Mouse (Mus musculus) CH12.LX (cell line): ENCODE results near the gene Sds. TPM values are rescaled to one million over a fixed set of nuclear protein-coding genes. Genes with fewer than 3 reads are reported as not detected.
A peak's percentile ranks its signal among the peaks of the same experiment; 100 is the strongest.

Experiments used
- DNase-seq: peaks from one replicate; pipeline ENCODE4 v3.0.0-alpha.2; 2013; ENCODE audit errors: extremely low read depth
- H3K27ac ChIP-seq: 2 replicates; pipeline ENCODE4 v1.5.1; 2012; ENCODE audit warnings: low read depth, mild to moderate bottlenecking, control low read depth, moderate library complexity; ENCODE audit not compliant: insufficient read depth
- H3K27me3 ChIP-seq: replicated peaks from 2 replicates; pipeline ENCODE3; 2012; ENCODE audit warnings: inconsistent platforms
- H3K36me3 ChIP-seq, 2 experiments: replicated peaks in 1 of 2; 2 replicates each; pipeline versions ENCODE3 to v1.6.1; 2012; ENCODE audit warnings: inconsistent platforms in 1 of 2, low read length in 1 of 2, mild to moderate bottlenecking in 1 of 2, mixed read lengths in 1 of 2, moderate library complexity in 1 of 2; ENCODE audit not compliant: control insufficient read depth in 1 of 2, insufficient read depth in 1 of 2
- H3K4me1 ChIP-seq, 2 experiments: 2 replicates each; pipeline ENCODE4 v1.6.1; 2012; ENCODE audit warnings: inconsistent platforms in 1 of 2, moderate library complexity in 1 of 2; ENCODE audit not compliant: insufficient read depth in 2 of 2, control insufficient read depth in 1 of 2
- H3K4me2 ChIP-seq: 2 replicates; pipeline ENCODE4 v1.6.1; 2012; ENCODE audit warnings: low read depth, mild to moderate bottlenecking, control low read depth; ENCODE audit not compliant: poor library complexity, insufficient read depth, severe bottlenecking
- H3K4me3 ChIP-seq, 3 experiments: fragments of 150-350 bp in 1 of 3; sonication (generic) in 1 of 3; replicated peaks in 1 of 3; 2 replicates each; pipeline versions ENCODE3 to v1.5.1; 2011 to 2012; ENCODE audit warnings: low read depth in 2 of 3, low read length in 2 of 3, mild to moderate bottlenecking in 2 of 3, moderate library complexity in 2 of 3, control low read depth in 1 of 3, improper control_type of control experiment in 1 of 3, inconsistent platforms in 1 of 3, mixed read lengths in 1 of 3; ENCODE audit not compliant: poor library complexity in 1 of 3
- H3K79me2 ChIP-seq: replicated peaks from 2 replicates; pipeline ENCODE4 v1.6.1; 2012; ENCODE audit warnings: mild to moderate bottlenecking, moderate library complexity; ENCODE audit not compliant: control insufficient read depth, poor library complexity, insufficient read depth, severe bottlenecking; ENCODE audit errors: extremely low read depth
- H3K9ac ChIP-seq: 2 replicates; pipeline ENCODE4 v1.6.1; 2012; ENCODE audit warnings: low read depth, mild to moderate bottlenecking, control low read depth, moderate library complexity; ENCODE audit not compliant: insufficient read depth
- H3K9me3 ChIP-seq: replicated peaks from 2 replicates; pipeline ENCODE3; 2012; ENCODE audit warnings: low read length, inconsistent platforms, mixed read lengths
- BHLHE40 ChIP-seq: IDR thresholded peaks from 2 replicates; pipeline ENCODE4 v1.6.1; 2011; ENCODE audit warnings: mild to moderate bottlenecking, low read depth, low read length, improper control_type of control experiment
- CHD1 ChIP-seq: IDR thresholded peaks from 2 replicates; pipeline ENCODE4 v1.6.1; 2012; ENCODE audit warnings: low read depth, low read length, improper control_type of control experiment, inconsistent platforms
- CHD2 ChIP-seq: IDR thresholded peaks from 2 replicates; pipeline ENCODE4 v1.6.1; 2011; ENCODE audit warnings: low read length, improper control_type of control experiment
- CTCF ChIP-seq, 2 experiments: IDR thresholded peaks in 1 of 2; conservative IDR thresholded peaks in 1 of 2; 2 replicates each; pipeline ENCODE4 v1.5.1; 2011 to 2012; ENCODE audit warnings: low read depth in 2 of 2, low read length in 2 of 2, improper control_type of control experiment in 1 of 2, inconsistent platforms in 1 of 2, mild to moderate bottlenecking in 1 of 2, moderate library complexity in 1 of 2
- ELF1 ChIP-seq: IDR thresholded peaks from 2 replicates; pipeline ENCODE4 v1.6.1; 2014; ENCODE audit warnings: low read depth, mild to moderate bottlenecking, inconsistent platforms, low read length, improper control_type of control experiment
- EP300 ChIP-seq: IDR thresholded peaks from 2 replicates; pipeline ENCODE4 v1.6.1; 2011; ENCODE audit warnings: low read length, improper control_type of control experiment
- ETS1 ChIP-seq: conservative IDR thresholded peaks from 2 replicates; pipeline ENCODE4 v1.6.1; 2012; ENCODE audit warnings: low read depth, mild to moderate bottlenecking, inconsistent platforms, low read length, improper control_type of control experiment, moderate library complexity
- GABPA ChIP-seq: IDR thresholded peaks from 2 replicates; pipeline ENCODE4 v1.6.1; 2012; ENCODE audit warnings: low read depth, low read length, improper control_type of control experiment, inconsistent platforms; ENCODE audit not compliant: insufficient replicate concordance
- HCFC1 ChIP-seq: IDR thresholded peaks from 2 replicates; pipeline ENCODE4 v1.6.1; 2012; ENCODE audit warnings: low read depth, mild to moderate bottlenecking, inconsistent platforms, low read length, improper control_type of control experiment
- JUN ChIP-seq: IDR thresholded peaks from 2 replicates; pipeline ENCODE4 v1.6.1; 2011; ENCODE audit warnings: low read depth, mild to moderate bottlenecking, low read length, improper control_type of control experiment, moderate library complexity; ENCODE audit not compliant: insufficient read depth
- JUND ChIP-seq: conservative IDR thresholded peaks from 2 replicates; pipeline ENCODE4 v1.6.1; 2011; ENCODE audit warnings: low read depth, low read length, improper control_type of control experiment
- KAT2A ChIP-seq: IDR thresholded peaks from 2 replicates; pipeline ENCODE4 v1.6.1; 2012; ENCODE audit warnings: low read length, improper control_type of control experiment, inconsistent platforms; ENCODE audit not compliant: insufficient replicate concordance
- MAX ChIP-seq: IDR thresholded peaks from 2 replicates; pipeline ENCODE4 v1.6.1; 2011; ENCODE audit warnings: low read length, improper control_type of control experiment
- MAZ ChIP-seq: IDR thresholded peaks from 2 replicates; pipeline ENCODE4 v1.6.1; 2012; ENCODE audit warnings: low read depth, mild to moderate bottlenecking, inconsistent platforms, low read length, improper control_type of control experiment, moderate library complexity
- MYC ChIP-seq: IDR thresholded peaks from 2 replicates; pipeline ENCODE4 v1.6.1; 2011; ENCODE audit warnings: low read depth, mild to moderate bottlenecking, improper control_type of control experiment, low read length
- NRF1 ChIP-seq: IDR thresholded peaks from 2 replicates; pipeline ENCODE4 v1.6.1; 2014; ENCODE audit warnings: low read depth, mild to moderate bottlenecking, inconsistent platforms, low read length, improper control_type of control experiment, moderate library complexity
- RAD21 ChIP-seq: IDR thresholded peaks from 2 replicates; pipeline ENCODE4 v1.6.1; 2011; ENCODE audit warnings: low read depth, mild to moderate bottlenecking, low read length, improper control_type of control experiment, moderate library complexity
- SIN3A ChIP-seq: IDR thresholded peaks from 2 replicates; pipeline ENCODE4 v1.6.1; 2012; ENCODE audit warnings: low read length, improper control_type of control experiment, inconsistent platforms
- TBP ChIP-seq: conservative IDR thresholded peaks from 2 replicates; pipeline ENCODE4 v1.6.1; 2011; ENCODE audit warnings: low read depth, low read length, improper control_type of control experiment
- UBTF ChIP-seq: IDR thresholded peaks from 2 replicates; pipeline ENCODE4 v1.6.1; 2012; ENCODE audit warnings: low read depth, mild to moderate bottlenecking, inconsistent platforms, low read length, improper control_type of control experiment, moderate library complexity
- ZKSCAN1 ChIP-seq: IDR thresholded peaks from 2 replicates; pipeline ENCODE4 v1.6.1; 2012; ENCODE audit warnings: low read depth, inconsistent platforms, low read length, improper control_type of control experiment, borderline replicate concordance
- ZMIZ1 ChIP-seq: IDR thresholded peaks from 2 replicates; pipeline ENCODE4 v1.6.1; 2012; ENCODE audit warnings: low read depth, mild to moderate bottlenecking, inconsistent platforms, low read length, improper control_type of control experiment
- dilution Hi-C: fragments of 300-500 bp; cut with MboI; formaldehyde crosslinking; loops from 2 replicates; pipeline ENCODE4 v1.14.3; 2020; ENCODE audit warnings: low sequenced_read_pairs; ENCODE audit not compliant: extremely low pct_unique_long_range_greater_than_20kb, extremely low pct_ligation_motif_present
- in situ Hi-C: fragments of 300-500 bp; cut with MboI; formaldehyde crosslinking; loops from 3 replicates; pipeline ENCODE4 v1.14.3; 2019; ENCODE audit warnings: low sequenced_read_pairs, low pct_ligation_motif_present, low pct_unique_long_range_greater_than_20kb, mixed read lengths
- polyA plus RNA-seq: library from polyadenylated mRNA; unstranded; fragments of >175 nt; gene quantifications from 2 replicates; pipeline ENCODE4 v1.2.1, GENCODE M21; 2012; ENCODE audit warnings: low read depth; ENCODE audit not compliant: insufficient read length
- total RNA-seq, 2 experiments: library from RNA; depleted of rRNA; stranded (reverse); fragments of 300-350 nt in 1 of 2; fragments of >200 nt in 1 of 2; gene quantifications; 2 replicates each; pipeline ENCODE4 v1.2.3; 2012 to 2014

Gene Sds
- total and polyA plus RNA-seq, 3 experiments: 0.76 TPM; not detected in 2

DNA sequence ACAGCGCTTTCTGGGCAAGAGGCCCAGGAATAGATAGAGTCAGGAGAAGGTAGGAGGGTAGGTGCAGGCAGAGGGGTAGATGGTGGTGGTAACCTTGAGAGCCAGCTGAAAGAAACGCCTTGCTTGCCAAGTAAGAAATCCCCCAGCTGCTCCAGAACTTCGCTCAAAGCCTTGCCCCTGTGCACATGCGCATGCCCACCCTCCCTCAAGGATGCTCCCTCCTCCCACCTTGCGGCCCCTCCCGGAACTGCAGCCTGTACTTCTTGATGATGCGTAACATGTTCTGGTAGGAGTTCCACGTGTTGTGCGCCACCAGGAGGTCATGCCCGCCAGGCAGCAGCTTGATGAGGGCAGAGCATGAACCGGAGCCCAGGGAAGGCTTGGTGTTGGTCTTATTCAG, 16.1 kb downstream of the Sds start:
- Histone ChIP-seq H3K4me1 (peaks cover 46 to 96% of the 10 kb centered on the region in 2 experiments), H3K4me3 (no peak overlapping the region), H3K9me3 (peaks cover 3% of the 10 kb centered on the region), H3K4me2 (no peak overlapping the region), H3K27ac (no peak overlapping the region)
- in situ Hi-C loops (no loop called here), dilution Hi-C loops (no loop called here)
- TF ChIP-seq SIN3A (no peak), RAD21 (no peak), NRF1 (peak; percentile 54; the same call in 1 of the 2 replicates), MAX (no peak), CHD1 (no peak), UBTF (no peak), CTCF (conservative IDR thresholded peaks at IDR 0.05 in 1 of 2, IDR thresholded peaks at IDR 0.05 in 1 of 2; ENCODE audit: low read depth in 2 of 2, low read length in 2 of 2) (peak in 1 of 2 experiments; percentile 30; a peak in 1 of 4 replicates), JUN (no peak), JUND (no peak), HCFC1 (no peak), ELF1 (no peak)
- TF ChIP-seq, all 38 proteins: peak for 2
- H3K36me3 ChIP-seq: peaks cover 45 to 80% of the 10 kb centered on the region in 2 experiments
- H3K79me2 ChIP-seq: no peaks in the 10 kb centered on the region
- peak; percentile 55 for DNase-seq
- H3K27me3 ChIP-seq: no peaks in the 10 kb centered on the region
- H3K9ac ChIP-seq: no peak overlapping the region

- Histone ChIP-seq H3K4me2 (no peak overlapping the region), H3K36me3 (peaks cover 43 to 79% of the 10 kb centered on the region in 2 experiments), H3K27ac (no peak overlapping the region)
Measured at GRCm38 (mm10) chr5:120493440-120493839, 17.1 kb downstream of the Sds start.

More at GRCm38 (mm10) chr5:120493440-120493839, 17.1 kb downstream of the Sds start:
- Histone ChIP-seq H3K9ac (no peak overlapping the region), H3K4me1 (peaks cover 40 to 90% of the 10 kb centered on the region in 2 experiments), H3K79me2 (no peaks in the 10 kb centered on the region), H3K9me3 (peaks cover 3% of the 10 kb centered on the region), H3K4me3 (no peak overlapping the region), H3K27me3 (no peaks in the 10 kb centered on the region)
- dilution Hi-C loops: no loop called here
- in situ Hi-C loops: no loop called here
- DNase-seq: no peak
- no peak for TF ChIP-seq MAZ
- no peak for TF ChIP-seq ETS1
- TF ChIP-seq CHD2: no peak
- TF ChIP-seq GABPA: no peak
- no peak for TF ChIP-seq KAT2A
- TF ChIP-seq NRF1: no peak
- no peak for TF ChIP-seq BHLHE40
- TF ChIP-seq EP300: no peak
- TF ChIP-seq MYC: no peak
- TF ChIP-seq ZKSCAN1: no peak
- TF ChIP-seq TBP: no peak
- TF ChIP-seq ZMIZ1: no peak
- TF ChIP-seq SIN3A: no peak
- TF ChIP-seq UBTF: no peak
